Mouse (Mus musculus): ENCODE measurements around the gene Rnf24.
A peak's percentile ranks its signal among the peaks of the same experiment; 100 is the strongest.
"Not testable (repeated sequence)": the region's sequence is repeated elsewhere in the genome, so short reads cannot be mapped to it uniquely, and the experiment has no call there.

Gene Rnf24

DNA sequence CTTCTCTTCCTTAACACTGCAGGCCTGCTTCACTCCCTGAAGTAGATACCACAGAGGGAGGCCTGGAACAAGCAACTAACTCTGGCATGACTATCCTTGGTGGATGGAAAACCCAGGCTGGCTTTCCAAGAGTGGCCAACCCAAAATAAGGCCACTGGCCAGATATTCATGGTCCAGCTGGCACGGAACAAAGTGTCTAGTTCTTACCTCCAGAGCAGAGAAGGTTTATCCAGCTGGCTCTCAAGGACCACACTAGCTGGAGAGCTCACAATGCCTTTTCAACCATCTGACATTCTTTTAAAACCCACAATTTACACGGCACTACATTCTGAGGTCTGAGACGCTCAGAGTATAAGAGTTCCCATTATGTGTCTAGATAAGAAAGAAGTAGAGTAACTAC, 8.2 kb downstream of the Rnf24 start:
- no peak for DNase-seq (ENCODE audit: low spot score in 2 of 2)

DNA sequence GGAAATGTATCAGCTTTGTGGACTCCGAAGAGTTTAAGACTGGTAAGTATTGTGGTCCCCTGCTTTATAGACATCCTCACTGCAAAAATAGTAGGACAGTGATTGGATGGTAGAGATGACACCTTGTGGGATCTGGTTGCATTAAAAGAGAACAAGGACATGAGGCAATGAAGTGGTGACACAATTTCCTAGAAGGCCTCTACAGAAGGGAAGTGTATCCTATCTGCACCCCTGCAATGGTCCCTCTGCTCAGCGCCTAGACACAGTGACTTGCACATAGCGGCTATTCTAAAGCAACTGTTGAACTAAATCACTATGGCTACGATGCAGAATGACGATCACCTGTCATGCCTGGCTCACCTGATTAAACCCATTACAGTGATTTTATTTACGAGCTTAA, 15.1 kb downstream of the Rnf24 start:
- no peak for DNase-seq (ENCODE audit: low spot score in 2 of 2)

DNA sequence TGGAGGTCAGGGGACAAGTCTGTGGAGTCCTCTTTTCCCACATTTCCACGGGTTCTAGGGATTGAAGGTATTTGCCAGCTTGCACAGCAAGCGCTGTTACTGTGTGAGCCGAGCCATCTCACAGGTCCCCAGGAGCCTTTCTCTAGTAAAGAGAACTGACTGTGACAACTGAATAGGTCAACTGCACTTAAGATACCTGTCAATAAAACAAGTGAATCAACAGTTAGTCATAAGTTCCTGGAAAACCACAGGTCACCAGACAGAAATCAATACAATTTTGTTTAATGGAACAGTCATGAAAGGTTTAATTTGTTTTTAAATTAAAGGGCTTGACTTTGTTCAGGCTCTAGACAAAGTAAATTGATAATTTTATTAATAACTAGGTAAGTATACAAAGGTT, 22.1 kb downstream of the Rnf24 start:
- no peak for DNase-seq (ENCODE audit: low spot score in 2 of 2)

DNA sequence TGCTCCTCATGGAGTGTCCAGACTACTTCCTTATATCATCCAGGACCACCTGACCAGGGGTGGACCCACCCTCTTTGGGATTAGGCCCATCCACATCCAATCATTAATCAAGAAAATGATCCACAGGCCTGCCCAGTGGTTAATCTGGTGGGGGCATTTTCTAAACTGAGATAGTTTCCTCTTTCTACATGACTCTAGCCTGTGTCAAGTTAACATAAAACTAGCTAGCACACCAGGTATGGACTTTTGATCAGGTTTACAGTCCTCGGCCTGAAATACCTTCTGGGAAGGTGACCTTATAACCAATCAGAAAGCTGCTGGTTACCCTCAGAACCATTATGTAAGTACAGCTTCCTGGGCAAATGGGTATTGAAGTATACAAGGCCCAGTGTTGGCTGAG, 23.7 kb downstream of the Rnf24 start:
- DNase-seq (ENCODE audit: low spot score in 2 of 2), result no peak

DNA sequence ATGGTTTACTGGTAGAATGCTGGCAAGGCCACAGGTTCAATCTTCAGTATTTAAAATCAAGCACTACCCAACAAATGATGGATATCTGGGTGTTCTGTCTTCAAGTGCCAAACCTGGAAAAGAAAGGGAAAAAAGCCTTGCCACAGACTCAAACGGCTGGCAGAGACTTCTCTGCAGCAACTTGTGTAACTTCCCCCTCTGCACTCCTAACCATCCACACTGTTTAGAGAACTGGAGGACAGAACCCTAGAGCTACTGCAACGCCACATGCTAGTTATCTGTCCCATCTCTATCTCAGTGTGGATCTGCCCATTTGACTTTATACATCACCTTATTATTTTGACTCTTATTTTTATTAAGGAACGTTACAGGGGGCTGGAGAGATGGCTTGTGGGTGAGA, 26.6 kb downstream of the Rnf24 start:
- no peak for DNase-seq (ENCODE audit: low spot score in 2 of 2)

DNA sequence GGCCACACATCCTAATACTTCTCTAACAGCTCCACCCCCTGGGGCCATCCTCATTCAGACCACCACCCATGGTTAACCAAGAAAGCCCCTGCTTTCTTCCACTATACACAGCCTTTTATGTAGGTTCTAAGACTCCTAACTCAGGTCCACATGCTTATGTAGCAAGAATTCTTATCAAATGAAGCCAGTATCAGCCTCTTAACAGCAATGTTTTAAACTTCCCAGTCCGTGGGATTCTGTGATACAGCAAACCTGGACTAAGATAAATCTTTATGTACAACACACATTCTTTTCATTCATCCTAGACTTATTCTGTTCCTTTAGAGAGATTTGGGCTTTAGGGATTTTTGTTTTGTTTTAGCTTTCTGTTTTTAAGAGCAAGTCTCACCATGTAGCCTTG, 29.0 kb downstream of the Rnf24 start:
- DNase-seq (ENCODE audit: low spot score in 2 of 2), result no peak

DNA sequence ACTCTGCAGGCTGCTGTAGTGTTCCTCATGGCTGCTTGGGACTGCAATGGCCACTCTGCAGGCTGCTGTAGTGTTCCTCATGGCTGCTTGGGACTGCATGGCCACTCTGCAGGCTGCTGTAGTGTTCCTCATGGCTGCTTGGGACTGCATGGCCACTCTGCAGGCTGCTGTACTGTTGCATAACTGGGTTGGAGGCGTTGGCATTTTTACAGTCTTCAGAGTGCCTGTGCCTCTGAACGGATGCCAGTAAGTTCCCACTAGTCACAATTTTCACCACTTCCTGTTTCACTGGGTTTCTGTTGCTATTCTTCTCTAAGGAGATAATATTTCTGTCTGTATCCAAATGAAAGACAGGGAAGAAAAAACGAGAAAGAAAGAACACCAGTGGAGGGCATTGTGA, 31.5 kb downstream of the Rnf24 start:
- DNase-seq (ENCODE audit: low spot score in 2 of 2), result not testable (repeated sequence)

DNA sequence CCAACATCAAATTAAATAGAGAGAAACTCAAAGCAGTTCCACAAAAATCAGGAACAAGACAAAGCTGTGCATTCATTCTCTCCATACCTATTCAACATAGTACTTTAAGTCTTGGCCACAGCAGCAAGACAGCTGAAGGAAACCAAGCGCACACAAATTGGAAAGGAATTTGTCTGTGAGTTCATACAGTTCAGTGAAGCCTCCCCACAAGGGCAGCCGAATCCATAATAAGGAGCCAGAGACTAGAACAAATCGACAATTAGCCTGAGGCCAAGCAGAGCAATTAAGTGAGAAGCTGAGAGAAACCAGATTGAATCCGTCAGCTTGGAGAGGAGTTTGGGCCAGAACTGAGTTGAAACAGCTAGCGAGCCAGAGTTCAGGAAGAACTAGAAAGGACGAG, 33.3 kb downstream of the Rnf24 start:
- DNase-seq (ENCODE audit: low spot score in 2 of 2), result no peak

DNA sequence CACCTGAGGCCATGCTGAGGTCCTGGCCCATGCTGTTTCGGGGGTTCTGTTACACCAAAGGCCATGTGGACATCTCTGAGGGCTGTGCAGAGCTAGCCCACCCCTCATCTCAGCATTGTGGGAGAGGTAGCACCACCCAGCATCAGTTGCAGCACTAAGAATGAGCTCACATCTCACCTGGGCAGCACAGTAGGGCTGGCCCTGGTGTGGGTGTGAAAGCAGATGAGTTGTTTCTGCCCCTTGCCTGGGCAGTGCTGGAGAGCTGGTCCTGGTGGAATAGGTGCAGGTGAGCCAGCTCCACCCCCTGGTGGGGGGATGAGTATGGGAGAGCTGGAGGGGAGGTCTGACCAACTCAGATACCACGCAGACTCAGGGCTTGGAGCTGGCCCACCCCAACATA, 36.5 kb downstream of the Rnf24 start:
- DNase-seq (ENCODE audit: low spot score in 2 of 2), result no peak

DNA sequence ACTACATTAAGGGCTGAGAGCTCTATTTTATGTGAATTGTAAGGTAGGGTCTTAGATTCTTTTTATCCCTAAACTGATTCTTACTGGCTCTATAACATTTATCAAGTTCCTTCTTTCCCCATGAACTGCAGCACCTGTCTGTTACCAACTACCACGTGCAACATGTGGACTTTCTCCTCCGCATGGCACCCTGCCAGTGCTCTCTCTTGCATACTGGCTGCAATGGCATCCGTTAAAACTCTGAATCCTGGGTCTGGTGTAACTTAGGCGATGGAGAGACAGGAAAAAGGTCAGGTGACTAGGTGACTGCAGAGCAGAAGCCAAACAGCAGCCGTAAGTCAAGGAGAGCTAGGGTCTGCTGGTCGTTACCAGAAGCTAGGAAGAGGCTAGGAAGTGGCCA, 43.4 kb downstream of the Rnf24 start:
- DNase-seq (ENCODE audit: low spot score in 2 of 2), result no peak

DNA sequence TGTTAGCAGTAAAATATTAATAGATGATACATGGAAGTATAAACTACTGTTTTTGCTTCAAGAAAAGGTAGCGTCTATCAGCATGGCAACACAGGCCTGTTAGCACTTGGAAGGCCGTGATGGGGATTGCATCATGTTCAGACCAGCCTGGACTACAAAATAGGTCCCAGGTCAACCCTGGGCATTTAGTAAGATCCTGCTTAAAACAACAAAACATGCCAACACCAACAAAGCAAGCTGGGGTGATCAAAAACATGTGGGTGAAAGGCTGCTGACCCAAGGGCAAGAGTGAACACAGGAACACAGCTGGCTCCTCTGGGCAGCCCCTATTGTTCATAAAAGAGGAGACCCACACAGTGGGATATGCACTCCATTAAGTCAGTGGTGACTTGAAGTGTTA, 44.9 kb downstream of the Rnf24 start:
- DNase-seq (ENCODE audit: low spot score in 2 of 2), result no peak

DNA sequence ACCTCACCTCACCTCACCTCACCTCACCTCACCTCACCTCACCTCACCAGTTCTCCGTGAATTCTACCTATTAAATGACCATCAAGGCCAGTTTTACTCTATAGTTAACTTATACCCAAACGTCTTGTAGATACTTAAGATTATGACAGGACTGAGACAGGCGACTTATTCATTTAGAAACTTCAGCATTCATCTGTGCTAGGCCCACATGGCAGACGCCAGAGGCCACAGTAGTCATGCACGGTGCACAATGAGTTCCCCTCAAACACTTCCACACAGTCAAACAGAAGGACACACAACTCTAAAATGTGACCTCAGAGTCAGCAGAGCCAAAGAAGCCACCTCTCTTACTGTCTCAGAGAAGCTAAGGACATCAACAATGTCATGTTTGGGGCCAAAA, 45.3 kb downstream of the Rnf24 start:
- DNase-seq (ENCODE audit: low spot score in 2 of 2), result no peak

DNA sequence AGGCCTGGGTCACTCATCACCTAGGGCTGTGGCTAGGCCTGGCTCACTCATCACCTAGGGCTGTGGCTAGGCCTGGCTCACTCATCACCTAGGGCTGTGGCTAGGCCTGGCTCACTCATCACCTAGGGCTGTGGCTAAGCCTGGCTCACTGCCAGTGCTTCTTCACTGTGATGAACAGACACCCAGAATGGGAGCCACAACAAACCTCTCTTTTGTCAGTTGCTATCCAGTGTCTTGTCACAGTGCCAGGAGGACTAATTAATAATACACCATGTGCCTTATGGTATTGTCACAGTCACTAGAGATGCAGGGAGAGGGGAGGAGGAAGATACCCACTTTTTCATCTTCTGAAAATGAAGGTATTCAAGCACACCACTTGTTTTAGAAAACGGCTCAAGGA, 47.5 kb downstream of the Rnf24 start:
- DNase-seq (ENCODE audit: low spot score in 2 of 2), result not testable (repeated sequence)

DNA sequence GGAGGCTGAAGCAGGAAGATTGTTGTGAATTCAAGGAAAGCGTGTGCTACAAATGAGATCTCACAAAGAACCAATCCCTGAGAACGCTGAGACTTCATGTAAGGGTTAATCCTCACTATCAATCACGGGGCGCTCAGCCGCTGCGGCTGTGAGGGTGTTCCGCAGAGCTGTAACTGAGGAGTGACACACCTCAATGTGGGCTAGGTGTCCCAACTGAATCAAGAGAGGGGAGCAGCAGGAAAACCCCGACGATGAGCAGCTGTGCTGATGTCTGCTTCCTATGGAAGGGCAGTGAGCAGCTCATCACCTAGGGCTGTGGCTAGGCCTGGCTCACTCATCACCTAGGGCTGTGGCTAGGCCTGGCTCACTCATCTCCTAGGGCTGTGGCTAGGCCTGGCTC, 48.2 kb downstream of the Rnf24 start:
- DNase-seq (ENCODE audit: low spot score in 2 of 2), result no peak

DNA sequence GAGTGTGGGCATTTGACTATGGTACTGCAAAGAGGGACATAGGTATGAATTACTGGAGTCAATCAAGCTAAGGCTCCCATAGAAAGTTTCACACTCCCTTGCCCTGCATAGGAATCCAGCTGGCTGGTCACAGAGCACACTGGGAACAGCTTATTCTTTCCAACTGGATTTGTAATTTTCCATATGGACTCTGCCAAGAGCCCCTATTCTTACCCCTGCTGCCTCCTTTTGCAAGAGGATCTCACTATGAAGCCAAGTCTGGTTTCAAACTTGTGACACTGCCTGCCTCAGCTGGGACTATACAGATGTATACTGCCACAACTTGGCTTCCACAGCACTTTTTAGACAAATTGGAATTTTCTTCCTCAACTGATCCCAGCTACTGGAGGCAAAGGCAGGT, 51.1 kb downstream of the Rnf24 start:
- no peak for DNase-seq (ENCODE audit: low spot score in 2 of 2)

DNA sequence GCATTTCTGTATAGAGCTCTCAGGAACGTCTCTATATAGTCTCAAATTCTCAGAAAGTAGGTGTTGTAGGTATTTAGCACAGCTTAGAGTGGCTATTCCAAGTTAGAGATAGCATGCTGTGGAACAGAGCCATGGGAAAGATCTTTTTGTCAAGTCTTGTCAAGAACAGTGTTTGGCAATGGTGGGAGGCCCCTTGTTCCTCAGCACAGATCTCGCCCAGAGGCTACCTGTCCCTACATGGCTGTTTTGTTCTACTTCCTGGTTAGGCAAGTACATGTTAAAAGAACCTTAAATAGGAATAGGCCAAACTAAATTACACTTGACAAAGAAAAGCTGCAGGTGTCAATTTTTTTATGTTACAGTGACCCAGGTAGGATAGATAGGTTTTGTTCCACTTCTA, 52.2 kb downstream of the Rnf24 start:
- no peak for DNase-seq (ENCODE audit: low spot score in 2 of 2)

DNA sequence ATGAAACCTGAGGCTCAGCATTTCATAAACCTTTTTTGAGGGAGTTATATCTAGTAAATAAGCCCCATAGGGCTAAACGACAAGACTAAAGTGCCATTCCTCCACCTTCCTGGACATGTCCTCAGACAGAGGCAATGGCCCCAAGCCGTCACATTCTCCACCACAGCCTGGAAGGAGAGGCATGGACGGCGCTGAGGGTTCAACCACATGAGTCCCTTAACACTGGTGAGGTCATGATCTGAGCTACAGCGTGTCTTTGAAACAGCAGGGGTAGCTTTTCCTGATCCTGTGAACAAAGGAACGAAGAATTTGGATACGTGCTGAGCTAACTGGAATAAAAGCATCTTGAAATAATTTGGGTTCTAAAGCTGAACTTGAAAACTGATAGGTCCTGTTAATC, 54.0 kb downstream of the Rnf24 start:
- not testable (repeated sequence) for DNase-seq (ENCODE audit: low spot score in 2 of 2)

DNA sequence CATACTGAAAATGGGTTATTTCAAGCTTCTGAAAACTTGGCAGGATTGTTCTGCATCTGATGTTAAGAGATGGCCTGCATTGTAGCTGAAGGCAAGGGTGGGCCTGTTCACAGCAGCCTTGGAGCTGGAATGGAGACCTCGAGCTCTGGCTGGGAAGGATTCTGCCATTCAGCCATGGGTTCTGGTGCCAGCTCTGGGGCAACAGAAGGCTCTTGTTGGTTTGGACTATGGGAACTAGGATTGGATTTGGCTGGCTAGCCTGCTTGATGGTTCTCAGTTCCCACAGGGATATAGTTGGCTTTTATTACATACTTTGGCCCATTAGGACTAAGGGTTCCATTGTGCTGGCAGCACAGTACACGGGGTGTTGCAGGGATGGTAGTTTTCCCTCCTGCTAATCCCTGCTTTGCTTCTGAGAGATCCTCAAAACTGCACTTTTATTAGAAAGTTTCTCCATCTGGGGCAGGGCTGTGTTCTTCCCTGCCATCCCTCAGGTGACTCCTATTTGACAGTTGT, 55.9 kb downstream of the Rnf24 start:
- DNase-seq (ENCODE audit: low spot score in 2 of 2), result no peak

DNA sequence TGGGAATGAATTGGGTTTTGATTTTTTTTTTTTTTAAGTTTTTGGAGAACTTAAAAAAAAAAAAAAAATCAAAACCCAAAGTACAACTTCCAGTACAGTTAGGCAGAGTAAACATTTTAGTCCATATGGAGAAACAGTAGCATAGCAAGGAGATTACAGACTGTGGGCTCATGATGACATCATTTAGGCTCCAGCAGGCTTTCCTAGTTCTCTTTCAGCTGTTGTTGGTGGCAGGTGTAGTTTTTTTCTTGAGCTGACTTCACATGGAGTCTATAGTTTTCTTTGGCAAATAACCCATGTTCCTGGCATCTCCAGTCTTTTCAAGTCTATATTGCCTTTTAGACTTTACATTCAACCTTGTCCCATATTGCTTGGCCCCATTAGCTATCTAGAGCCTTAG, 62.0 kb downstream of the Rnf24 start:
- no peak for DNase-seq (ENCODE audit: low spot score in 2 of 2)

DNA sequence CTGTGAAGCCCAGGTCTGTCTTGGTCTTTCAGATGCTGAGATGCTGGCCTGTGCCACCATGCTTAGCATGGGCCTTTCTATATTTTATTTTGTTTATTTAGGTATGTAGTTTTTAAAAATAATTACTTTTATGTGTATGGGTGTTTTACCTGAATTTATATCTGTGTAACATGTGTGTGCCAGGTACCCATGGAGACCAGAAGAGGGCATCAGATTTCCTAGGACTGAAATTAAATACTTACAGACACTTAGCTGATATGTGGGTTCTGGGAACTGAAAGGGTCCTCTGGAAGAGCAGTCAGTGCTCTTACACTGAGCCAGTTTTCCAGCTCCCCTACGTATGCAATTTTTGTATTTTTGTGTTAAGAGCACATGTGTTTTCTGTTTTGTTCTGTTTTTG, 66.4 kb downstream of the Rnf24 start:
- no peak for DNase-seq (ENCODE audit: low spot score in 2 of 2)

DNA sequence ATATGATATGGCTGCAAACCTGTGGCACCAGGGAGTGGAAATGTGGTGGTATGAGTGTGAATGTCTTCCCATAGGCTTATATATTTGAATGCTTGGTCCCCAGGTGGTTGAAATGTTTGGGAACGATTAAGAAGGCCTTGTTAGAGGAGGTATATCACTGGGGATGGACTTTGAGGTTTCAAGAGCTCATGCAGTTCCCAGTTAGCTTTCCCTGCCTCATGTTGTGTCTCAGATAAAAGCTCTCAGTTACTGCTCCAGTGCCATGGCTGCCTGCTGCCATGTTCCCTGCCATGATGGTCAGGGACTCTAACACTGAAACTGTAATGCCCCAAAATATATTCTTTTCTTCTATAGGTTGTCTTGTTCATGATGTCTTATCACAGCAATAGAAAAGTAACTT, 71.1 kb downstream of the Rnf24 start:
- no peak for DNase-seq (ENCODE audit: low spot score in 2 of 2)

DNA sequence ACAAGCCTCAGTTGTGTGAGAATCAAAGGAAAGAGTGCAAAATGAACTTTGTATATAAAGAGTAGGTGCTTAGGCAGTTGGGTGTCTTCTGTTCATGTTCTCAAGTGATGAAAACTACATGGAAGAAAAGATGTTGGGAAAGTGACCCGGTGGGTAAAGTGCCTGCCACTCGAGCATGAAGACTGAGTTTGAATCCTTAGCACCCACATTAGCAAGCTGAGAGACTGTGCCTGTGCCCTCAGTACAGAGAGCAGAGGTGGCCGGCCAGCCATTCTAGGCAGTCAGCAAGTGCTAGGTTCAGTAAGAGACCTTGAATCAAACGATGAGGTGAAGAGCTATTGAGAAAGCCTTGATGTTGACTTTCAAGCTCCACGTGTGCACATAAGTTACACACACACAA, 76.0 kb downstream of the Rnf24 start:
- no peak for DNase-seq (ENCODE audit: low spot score in 2 of 2)

DNA sequence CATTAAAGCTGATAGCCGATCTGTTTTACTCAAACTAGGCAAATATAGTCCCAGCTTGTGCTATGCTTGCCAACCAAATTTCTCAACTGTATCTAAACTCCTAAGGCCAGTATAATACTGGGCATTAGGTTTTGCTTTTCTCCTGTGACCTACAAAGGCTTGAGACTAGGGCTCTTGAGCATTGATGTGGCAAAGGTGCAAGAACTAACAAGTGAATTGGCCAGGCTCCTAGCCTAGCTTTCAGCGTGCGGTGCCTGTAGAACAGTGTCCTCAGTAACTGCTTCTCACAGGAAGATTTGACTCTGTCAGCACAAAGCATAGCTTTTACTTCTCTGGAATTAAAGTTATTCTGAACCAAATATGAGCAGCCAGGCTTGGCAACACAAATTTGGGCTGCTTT, 77.2 kb downstream of the Rnf24 start:
- DNase-seq (ENCODE audit: low spot score in 2 of 2), result no peak

DNA sequence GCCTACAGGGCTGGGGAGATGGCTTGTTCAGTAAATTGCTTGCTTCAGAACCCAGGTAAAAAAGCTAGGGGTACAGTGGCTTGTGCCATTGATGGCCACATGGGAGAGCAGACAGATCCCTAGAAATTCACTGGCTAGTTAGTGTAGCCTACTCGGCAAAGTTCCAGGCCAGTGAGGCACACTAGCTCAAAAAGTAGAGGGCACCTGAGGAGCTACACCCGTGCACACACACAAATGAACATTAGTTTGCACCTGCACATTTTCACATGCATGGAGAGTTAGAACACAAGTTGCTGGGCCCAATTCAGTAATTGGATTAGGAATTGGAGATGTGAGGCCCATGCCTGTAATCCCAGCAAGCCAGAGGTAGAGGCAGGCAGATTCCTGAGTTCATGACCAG, 87.6 kb downstream of the Rnf24 start:
- DNase-seq (ENCODE audit: low spot score in 2 of 2), result no peak

DNA sequence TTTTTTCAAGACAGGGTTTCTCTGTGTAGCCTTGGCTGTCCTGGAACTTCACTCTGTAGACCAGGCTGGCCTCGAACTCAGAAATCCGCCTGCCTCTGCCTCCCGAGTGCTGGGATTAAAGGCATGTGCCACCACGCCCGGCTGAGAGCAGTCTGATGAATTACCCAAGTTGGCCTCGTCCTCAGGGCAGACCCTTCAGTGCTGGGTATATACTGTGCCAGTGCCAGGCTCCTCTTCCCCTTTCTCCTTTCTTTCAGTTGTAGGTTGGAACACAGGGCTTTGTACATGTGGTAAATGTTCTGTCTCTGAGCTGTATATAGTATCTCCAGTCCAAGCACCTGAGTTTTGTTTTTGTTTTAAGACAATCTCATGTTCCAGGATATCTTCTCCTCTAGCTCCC, 88.7 kb downstream of the Rnf24 start:
- DNase-seq (ENCODE audit: low spot score in 2 of 2), result peak in 1 of 2 experiments; percentile 32

Data from spleen, postnatal 10 days (tissue).